Mouse (Mus musculus): ENCODE results near the gene Sh2d3c. TPM values are rescaled to one million over a fixed set of nuclear protein-coding genes. Genes with fewer than 3 reads are reported as not detected.

The Sh2d3c gene
- total RNA-seq, 2 experiments from 2014 or later, result 33.3 to 45.8 TPM

DNA sequence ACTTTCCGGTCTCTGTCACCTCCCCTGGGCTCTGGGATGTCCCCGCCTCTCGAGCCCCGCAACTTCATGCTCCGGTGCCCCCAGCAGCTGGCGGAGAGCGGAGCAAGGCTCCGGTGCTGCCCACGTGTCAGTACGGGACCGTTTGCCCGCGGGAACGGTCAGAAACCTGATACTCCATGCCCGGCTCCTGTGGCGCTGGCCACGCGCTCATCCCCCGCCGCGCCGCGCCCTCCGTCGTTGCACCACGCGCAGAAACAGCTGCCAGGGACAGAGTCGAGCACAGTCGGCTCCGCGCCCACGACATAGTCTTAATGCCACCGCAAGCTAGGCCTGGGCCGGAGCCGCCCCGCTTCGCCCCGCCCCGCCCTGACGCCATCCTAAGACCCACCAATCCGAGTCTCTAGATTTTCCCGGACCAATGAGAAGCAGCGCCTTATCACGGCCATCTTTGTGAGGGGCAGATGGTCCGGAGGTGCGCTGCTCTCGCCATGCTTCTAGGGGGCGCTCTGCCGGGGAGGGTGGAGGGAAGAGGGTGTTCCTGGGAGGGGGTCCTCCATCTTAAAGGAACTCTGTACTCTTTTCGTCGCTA lies 26.9 kb upstream of the Sh2d3c start:
- intact Hi-C loops (cut with DNase I), result loop anchor here (1.0 to 5.0 kb wide), 2 partner anchors 17 to 107 kb away; partner anchors contain the start of gene St6galnac4
- peak; percentile 92 to 93 for DNase-seq (ENCODE audit: low spot score in 2 of 2)

GRCm38 (mm10) chr2:32694691-32695090 lies 26.2 kb upstream of the Sh2d3c start:
- intact Hi-C loops (cut with DNase I), result loop anchor here (1.0 to 5.0 kb wide), 2 partner anchors 17 to 107 kb away; partner anchors contain the start of gene St6galnac4
- DNase-seq (ENCODE audit: low spot score in 2 of 2), result no peak

GRCm38 (mm10) chr2:32699680-32700079 lies 21.2 kb upstream of the Sh2d3c start:
- intact Hi-C loops (cut with DNase I), result no loop called here
- DNase-seq (ENCODE audit: low spot score in 2 of 2), result no peak

DNA sequence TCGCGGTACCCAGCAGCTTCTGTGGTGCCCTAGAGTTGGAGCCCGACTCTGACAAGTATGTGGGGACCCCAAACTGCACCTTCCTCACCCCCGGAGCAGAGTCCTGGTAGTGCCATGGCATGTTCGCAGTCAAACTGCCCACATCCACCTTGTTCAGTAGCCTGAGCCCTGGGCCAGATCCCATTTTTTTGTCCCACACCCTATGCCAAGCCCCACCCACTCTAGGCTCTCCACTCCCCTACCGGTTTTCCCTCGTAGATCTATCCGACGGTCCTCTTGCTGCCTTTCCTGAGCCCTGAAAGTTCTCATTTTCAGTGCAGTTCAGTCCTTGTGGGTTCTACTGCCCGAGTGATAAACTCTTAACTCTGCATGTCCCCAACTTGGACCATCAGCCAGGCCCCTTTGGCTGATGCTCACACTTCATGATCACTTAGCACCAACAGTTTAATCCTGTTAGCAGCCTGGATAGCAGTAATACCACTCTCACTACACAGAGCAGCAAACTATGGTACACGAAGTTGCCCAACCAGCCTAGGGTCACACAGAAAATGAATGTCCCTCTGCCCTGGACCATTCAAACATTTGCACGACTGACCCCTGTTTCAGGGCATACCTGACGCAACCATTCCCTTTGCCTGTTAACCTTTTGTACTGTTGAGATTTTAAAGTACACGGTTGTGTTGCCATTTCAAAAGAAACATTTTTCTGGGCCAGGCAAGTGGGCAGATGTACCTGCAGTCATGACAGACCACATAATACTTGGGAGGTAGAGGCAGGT lies 19.7 kb upstream of the Sh2d3c start:
- intact Hi-C loops (cut with DNase I), result no loop called here
- no peak for DNase-seq (ENCODE audit: low spot score in 2 of 2)

- intact Hi-C loops (cut with DNase I), result no loop called here
- no peak for DNase-seq (ENCODE audit: low spot score in 2 of 2)
These were observed 17.8 kb upstream of the Sh2d3c start for GRCm38 (mm10) chr2:32703046-32703445.

DNA sequence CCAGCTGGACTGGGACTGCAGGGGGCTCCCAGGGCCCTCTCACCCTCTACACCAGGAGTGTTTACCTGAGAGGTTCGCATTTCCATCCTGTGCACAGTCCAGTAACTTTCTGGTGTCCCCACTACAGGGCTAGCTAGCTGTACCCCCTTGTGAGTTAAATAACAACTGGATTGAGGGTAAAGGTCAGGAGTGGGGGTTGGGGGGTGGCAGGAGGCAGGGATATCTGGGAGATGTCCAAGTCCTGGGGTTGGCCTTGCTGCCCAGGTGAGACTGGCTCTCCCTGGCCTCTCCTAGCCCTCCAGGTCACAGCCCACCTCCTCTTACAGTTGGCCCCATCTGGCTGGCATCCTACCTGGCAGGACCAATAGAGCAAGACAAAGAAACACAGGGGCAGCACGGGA lies 16.8 kb upstream of the Sh2d3c start, which contains the start of gene Fpgs:
Fpgs (minus strand) TSS at position 125 of the 401 bp plus-strand sequence.
- DNase-seq (ENCODE audit: low spot score in 2 of 2), result no peak

DNA sequence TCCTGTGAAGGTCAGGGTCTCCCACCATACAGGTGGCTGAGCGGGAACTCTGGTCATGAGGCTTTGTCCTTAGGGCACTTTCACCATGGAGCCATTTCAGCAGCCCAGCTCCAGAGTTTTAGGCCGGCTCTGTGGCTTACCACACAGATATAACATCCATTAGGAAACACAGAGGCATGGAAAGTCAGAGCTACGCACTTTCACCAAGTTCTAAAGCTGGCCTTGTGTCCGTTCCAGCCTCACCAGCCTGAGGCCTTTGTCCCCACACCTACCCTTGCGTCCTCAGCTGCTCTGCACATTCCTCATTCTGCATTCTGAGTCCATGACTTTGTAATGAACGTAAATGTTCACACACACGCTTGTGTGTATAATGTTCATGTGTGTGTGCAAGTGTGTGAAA lies 15.8 kb upstream of the Sh2d3c start:
- intact Hi-C loops (cut with DNase I), result no loop called here

More for the DNA sequence above, 16.8 kb upstream of the Sh2d3c start, which contains the start of gene Fpgs:
- intact Hi-C loops (cut with DNase I), result no loop called here

DNA sequence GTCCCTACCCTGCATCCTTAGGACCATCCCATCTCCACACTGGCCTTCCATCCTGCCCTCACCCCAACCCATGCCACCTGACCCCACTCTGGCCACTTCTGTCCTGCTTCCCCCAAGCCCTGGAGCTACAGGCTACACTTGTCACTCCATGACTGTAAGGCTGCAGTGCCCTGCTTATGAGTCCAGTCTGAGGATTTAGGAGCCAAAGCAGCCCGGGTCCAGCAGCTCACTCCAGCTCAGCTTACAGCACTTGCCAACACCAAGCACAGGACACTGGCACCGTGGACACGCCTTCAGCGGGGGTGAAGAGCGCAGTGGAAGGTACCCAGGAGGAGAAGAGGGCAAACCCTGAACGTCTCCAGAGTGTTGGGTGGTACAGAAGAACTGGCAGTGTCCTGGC lies 13.9 kb upstream of the Sh2d3c start:
- intact Hi-C loops (cut with DNase I), result no loop called here
- DNase-seq (ENCODE audit: low spot score in 2 of 2), result no peak

More for the DNA sequence above, 15.8 kb upstream of the Sh2d3c start:
- DNase-seq (ENCODE audit: low spot score in 2 of 2), result no peak

DNA sequence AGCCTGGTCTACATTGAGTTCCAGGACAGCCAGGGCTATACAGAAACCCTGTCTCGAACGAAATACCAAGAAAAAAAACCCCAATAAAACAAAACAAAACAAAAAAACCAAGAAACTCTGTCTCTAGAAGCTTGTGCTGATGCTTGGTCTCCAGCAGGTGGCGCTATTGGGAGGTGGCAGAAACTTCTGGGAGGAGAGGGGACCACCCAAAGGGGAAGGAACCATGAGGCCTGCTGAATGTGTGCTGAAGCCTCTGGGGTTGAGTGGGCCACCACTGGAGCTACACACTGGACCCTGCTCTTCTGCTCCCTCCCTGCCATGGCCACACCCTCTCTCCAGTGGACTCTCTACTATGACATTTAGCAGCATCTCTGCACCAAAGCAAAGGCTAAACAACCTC lies 12.2 kb upstream of the Sh2d3c start:
- DNase-seq (ENCODE audit: low spot score in 2 of 2), result no peak
- intact Hi-C loops (cut with DNase I), result no loop called here

GRCm38 (mm10) chr2:32709521-32710137 lies 11.2 kb upstream of the Sh2d3c start:
- intact Hi-C loops (cut with DNase I), result loop anchor here (5.0 kb wide), 1 partner anchor 148 kb away; no protein-coding TSS in a partner anchor
- DNase-seq (ENCODE audit: low spot score in 2 of 2), result no peak

DNA sequence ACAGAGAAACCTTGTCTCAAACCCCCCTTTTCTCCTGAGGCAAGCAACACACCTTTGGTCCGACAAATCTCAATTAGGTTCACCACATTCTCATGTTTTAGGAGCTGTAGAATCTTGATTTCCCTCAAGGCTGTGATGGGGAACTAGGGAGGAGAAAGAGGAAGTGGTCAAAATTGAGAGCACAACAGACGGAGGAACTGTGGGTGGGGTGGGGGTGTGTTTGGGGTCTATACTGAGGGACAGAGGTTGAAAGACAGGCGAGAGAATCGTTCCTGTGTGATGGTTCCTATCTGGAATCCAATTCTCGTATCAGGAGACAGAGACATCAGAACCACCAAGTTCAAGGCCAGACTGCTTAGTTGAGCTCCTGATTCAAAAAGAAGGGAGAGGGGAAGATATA lies 10.4 kb upstream of the Sh2d3c start:
- intact Hi-C loops (cut with DNase I), result loop anchor here (5.0 kb wide), 1 partner anchor 147 kb away; no protein-coding TSS in a partner anchor

DNA sequence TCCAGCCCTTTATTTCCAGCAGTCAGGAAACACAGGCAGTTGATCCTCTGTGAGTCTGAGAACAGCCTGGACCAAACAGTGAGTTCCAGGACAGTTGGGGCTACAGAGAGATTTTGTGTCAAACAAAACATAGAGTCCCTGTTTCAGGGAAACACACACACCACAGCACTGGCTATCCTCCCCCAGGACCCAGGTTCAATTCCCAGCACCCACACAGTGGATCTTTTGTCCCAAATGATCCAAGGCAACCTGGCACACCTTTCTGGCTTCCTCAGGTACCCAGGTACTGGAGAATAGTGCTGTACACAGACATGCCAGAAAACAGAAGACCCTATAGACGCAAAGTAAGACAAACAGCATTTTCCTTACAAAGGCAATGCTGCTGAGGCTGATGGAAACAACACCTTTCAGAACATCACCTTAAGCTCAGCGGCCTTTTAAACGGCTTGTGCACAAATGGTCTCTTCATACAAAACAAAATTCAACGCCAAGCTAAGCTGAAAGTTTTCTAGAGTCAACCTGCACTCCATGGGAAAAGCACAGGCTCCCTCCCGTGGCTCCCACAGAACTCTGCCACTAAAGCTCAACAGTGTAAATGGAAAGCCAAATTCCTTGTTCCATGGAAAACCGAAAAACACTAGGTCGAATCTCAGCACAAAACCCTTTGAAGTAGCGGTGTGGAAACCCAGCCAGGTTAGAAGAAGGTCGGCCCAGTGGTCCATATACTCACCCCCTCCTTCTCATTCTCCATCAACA lies 9.4 kb upstream of the Sh2d3c start:
- no peak for DNase-seq (ENCODE audit: low spot score in 2 of 2)
- intact Hi-C loops (cut with DNase I), result loop anchor here (1.0 to 5.0 kb wide), 2 partner anchors 17 to 146 kb away; no protein-coding TSS in a partner anchor

More for the DNA sequence above, 10.4 kb upstream of the Sh2d3c start:
- DNase-seq (ENCODE audit: low spot score in 2 of 2), result no peak

GRCm38 (mm10) chr2:32712108-32712551 lies 8.7 kb upstream of the Sh2d3c start:
- peak in 1 of 2 experiments; percentile 67 for DNase-seq (ENCODE audit: low spot score in 2 of 2)
- intact Hi-C loops (cut with DNase I), result loop anchor here (5.0 kb wide), 1 partner anchor 145 kb away; no protein-coding TSS in a partner anchor

DNA sequence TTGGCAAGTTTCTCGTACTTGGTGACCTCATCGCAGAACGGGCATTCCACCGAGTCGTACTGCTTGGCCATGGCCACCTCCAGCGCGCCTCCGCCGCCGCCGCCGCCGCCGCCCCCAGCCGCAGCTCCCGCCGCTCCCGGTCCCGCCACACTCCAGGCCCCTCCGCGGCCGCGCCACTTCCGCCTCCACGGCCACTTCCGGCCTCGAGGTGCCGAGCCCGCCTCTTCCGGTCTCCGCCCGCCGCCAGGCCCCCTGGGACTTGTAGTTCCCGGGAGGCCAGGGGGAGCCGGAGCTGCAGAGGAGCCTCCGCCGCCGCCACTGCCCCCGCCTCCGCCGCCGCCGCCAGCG lies 8.3 kb upstream of the Sh2d3c start:
- DNase-seq (ENCODE audit: low spot score in 2 of 2), result peak in 1 of 2 experiments; percentile 97
- intact Hi-C loops (cut with DNase I), result loop anchor here (5.0 kb wide), 1 partner anchor 145 kb away; no protein-coding TSS in a partner anchor

DNA sequence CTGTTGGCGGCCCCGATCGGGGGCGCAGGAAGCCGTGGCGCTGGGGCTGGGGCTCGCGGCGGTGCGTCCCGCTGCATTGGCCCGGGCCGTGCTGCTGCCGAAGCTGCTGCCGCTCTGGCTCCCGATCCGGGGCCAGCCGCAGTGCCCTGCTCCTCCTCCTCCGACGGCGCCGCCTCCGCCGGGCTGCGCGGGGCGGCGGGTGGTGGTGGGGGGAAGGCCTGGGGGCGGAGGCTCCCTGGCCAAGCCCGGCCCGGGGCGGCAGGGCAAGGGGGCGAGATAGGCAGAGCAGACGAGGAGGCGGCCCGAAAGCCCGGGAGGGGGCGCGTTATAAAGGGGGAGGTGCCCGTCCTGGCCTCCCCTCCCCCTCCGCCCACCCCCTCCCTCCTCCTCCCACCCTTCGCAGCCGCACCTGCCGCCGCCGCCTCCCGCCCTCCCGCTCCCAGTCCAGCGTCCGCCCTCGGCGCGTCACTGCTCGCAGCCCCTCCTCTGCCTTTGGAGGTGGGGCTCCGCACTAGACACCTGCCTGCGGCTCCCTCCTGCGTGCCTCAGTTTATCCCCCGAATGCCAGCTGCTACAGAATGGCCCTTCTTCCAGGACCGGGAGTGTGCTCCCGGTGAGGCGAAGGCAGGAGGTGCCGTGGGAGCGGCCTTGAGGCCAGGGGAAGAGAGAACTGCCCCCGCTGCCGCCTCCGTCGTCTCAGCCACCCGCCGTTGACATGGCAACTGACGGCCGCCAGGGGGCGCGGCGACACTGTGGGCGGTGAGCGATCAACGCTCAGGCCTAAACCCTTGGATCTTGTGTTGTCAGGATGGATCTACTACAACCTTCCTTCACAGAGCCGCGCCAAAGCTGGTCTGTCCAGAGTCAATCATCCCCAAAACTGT lies 7.7 kb upstream of the Sh2d3c start, which contains the start of gene Cdk9:
Cdk9 (minus strand) TSS at position 143 of the 884 bp plus-strand sequence.
- intact Hi-C loops (cut with DNase I), result loop anchor here (1.0 to 5.0 kb wide), 3 partner anchors 28 to 144 kb away; partner anchors contain the start of genes 6330409D20Rik and Tor2a
- peak; percentile 94 for DNase-seq (ENCODE audit: low spot score in 2 of 2)

DNA sequence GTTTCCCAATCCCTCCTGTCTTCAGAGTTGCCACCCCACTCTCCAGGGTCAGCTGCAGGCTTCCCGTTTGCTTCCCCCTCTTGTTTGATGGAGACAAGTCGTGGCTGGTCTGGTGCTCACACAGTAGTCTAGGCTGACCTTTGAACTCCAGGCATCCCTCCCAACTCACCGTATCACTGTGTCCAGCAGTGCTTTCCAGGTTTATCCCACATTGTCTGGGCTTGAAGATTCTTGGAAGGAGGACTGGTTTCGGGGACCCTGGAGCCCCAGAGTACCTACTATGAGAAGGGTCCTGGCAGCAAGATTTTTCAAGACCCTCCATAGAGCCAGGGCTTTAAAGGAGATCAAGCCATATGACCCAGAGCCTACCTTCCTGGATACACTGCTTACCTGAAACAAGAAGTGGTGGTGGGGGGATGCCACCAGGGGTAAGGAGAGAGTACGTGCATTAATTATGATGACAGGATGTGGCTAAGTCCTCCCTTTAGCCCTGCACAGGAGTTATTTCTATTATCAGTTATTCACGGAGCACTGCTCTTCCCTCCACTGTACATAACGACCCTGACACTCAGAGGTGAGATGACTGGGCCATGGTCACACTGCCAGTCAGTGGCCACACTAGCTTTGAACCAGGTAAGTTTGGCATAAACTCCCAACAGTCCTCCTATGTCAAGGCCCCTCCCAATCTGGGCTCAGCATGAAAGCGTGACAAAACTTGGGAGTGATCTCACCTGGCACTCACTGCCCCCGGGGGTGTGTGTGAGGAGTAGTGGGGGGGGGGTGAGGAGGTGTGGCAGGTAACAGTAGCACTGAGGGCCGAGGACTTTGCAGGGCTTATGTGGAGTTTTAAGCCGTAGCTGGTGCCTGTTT lies 6.5 kb upstream of the Sh2d3c start:
- no peak for DNase-seq (ENCODE audit: low spot score in 2 of 2)
- intact Hi-C loops (cut with DNase I), result loop anchor here (5.0 kb wide), 1 partner anchor 143 kb away; no protein-coding TSS in a partner anchor

- intact Hi-C loops (cut with DNase I), result loop anchor here (5.0 kb wide), 1 partner anchor 142 kb away; no protein-coding TSS in a partner anchor
- DNase-seq (ENCODE audit: low spot score in 2 of 2), result no peak
These were observed 5.8 kb upstream of the Sh2d3c start for GRCm38 (mm10) chr2:32714987-32715425.
